Mouse (Mus musculus): ENCODE results near the gene Ucma. TPM values are rescaled to one million over a fixed set of nuclear protein-coding genes. Genes with fewer than 3 reads are reported as not detected.

The Ucma gene
- polyA plus RNA-seq, 1 experiment = 0.22 TPM

DNA sequence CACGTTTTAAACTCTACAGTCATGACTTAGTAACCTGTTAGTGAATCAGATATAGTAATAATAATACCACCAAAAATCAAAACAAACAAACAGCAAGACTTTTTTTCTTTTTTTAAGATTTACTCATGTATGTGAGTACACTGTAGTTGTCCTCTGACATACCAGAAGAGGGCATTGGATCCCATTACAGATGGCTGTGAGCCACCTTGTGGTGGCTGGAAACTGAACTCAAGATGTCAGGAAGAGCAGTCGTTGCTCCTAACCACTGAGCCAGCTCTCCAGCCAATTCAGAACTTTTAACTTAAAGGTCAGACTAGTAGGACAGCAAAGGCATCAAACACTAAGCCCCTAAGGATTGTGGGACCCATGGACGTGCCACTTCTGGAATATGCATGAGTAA lies 23.0 kb downstream of the Ucma start:
- TF ChIP-seq POLR2AphosphoS2 (IDR thresholded peaks at IDR 0.05; ENCODE audit: insufficient read length, low read depth) (no peak), E2F4 (IDR thresholded peaks at IDR 0.05; ENCODE audit: insufficient read depth) (no peak), CEBPB (IDR thresholded peaks at IDR 0.05; ENCODE audit: insufficient read depth, poor library complexity, severe bottlenecking) (no peak), TCF3 (IDR thresholded peaks at IDR 0.05; ENCODE audit: insufficient read length, low read depth) (no peak), MYOG (IDR thresholded peaks at IDR 0.05; ENCODE audit: control insufficient read depth in 1 of 3, insufficient read depth in 1 of 3, insufficient read length in 2 of 3, low read depth in 2 of 3) (no peak), POLR2A (IDR thresholded peaks at IDR 0.05; ENCODE audit: insufficient read length, low read depth) (no peak), USF1 (IDR thresholded peaks at IDR 0.05; ENCODE audit: low read depth) (no peak), TCF12 (IDR thresholded peaks at IDR 0.05; ENCODE audit: insufficient read depth, poor library complexity, severe bottlenecking) (no peak), REST (IDR thresholded peaks at IDR 0.05; ENCODE audit: insufficient read depth, insufficient read length) (no peak), MYOD1 (IDR thresholded peaks at IDR 0.05; ENCODE audit: control insufficient read depth in 1 of 3, insufficient read length in 2 of 3, low read depth in 2 of 3) (no peak), MAX (IDR thresholded peaks at IDR 0.05; ENCODE audit: low read depth) (no peak)
- Histone ChIP-seq H3K27me3 (ENCODE audit: control insufficient read depth, insufficient read depth, insufficient read length) (no peaks in the 10 kb centered on the region), H3ac (ENCODE audit: control insufficient read depth, insufficient read length) (no peak overlapping the region), H3K79me2 (ENCODE audit: control insufficient read depth, insufficient read depth) (no peaks in the 10 kb centered on the region), H3K4me2 (ENCODE audit: low read depth) (no peak overlapping the region), H3K4me3 (no peak overlapping the region), H3K36me3 (ENCODE audit: control insufficient read depth, insufficient read depth) (peaks cover 10% of the 10 kb centered on the region)

DNA sequence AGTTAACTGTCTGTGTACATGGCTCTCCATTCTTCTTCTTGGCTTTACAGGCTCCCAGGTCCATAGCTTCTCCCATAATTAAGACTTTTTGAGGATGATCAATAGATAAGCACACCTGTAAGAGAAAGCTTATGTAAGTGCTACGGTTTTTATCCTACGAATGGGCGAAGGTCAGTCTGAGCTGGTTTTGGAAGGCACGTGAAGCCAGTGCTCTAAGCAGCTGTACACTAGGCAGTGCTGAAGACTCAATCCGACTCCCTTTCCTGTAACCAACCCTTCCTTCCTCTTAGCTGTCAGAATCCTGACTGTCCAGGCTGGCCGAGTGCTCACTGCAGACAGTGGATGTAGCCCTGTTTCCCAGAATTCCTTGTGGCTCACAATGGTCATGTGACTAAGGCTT lies 25.3 kb downstream of the Ucma start:
- Histone ChIP-seq H3K4me3 (no peak overlapping the region), H3K4me2 (ENCODE audit: low read depth) (no peak overlapping the region), H3ac (ENCODE audit: control insufficient read depth, insufficient read length) (no peak overlapping the region), H3K36me3 (ENCODE audit: control insufficient read depth, insufficient read depth) (peaks cover 6% of the 10 kb centered on the region), H3K27me3 (ENCODE audit: control insufficient read depth, insufficient read depth, insufficient read length) (no peaks in the 10 kb centered on the region), H3K79me2 (ENCODE audit: control insufficient read depth, insufficient read depth) (no peaks in the 10 kb centered on the region)
- no peak for TF ChIP-seq USF1 (IDR thresholded peaks at IDR 0.05; ENCODE audit: low read depth)
- no peak for TF ChIP-seq POLR2A (IDR thresholded peaks at IDR 0.05; ENCODE audit: insufficient read length, low read depth)
- no peak for TF ChIP-seq MYOD1 (IDR thresholded peaks at IDR 0.05; ENCODE audit: control insufficient read depth in 1 of 3, insufficient read length in 2 of 3, low read depth in 2 of 3)
- no peak for TF ChIP-seq E2F4 (IDR thresholded peaks at IDR 0.05; ENCODE audit: insufficient read depth)
- TF ChIP-seq MAX (IDR thresholded peaks at IDR 0.05; ENCODE audit: low read depth) = no peak
- no peak for TF ChIP-seq TCF12 (IDR thresholded peaks at IDR 0.05; ENCODE audit: insufficient read depth, poor library complexity, severe bottlenecking)

GRCm38 (mm10) chr2:5007107-5007506 lies 31.2 kb downstream of the Ucma start:
- H3K4me3 ChIP-seq = no peak overlapping the region
- H3K79me2 ChIP-seq (ENCODE audit: control insufficient read depth, insufficient read depth) = peaks cover 6% of the 10 kb centered on the region
- H3ac ChIP-seq (ENCODE audit: control insufficient read depth, insufficient read length) = no peak overlapping the region
- no peak for TF ChIP-seq POLR2A (IDR thresholded peaks at IDR 0.05; ENCODE audit: insufficient read length, low read depth)
- no peak for TF ChIP-seq CEBPB (IDR thresholded peaks at IDR 0.05; ENCODE audit: insufficient read depth, poor library complexity, severe bottlenecking)
- no peak for TF ChIP-seq USF1 (IDR thresholded peaks at IDR 0.05; ENCODE audit: low read depth)
- TF ChIP-seq TCF12 (IDR thresholded peaks at IDR 0.05; ENCODE audit: insufficient read depth, poor library complexity, severe bottlenecking) = no peak
- no peak for TF ChIP-seq MYOD1 (IDR thresholded peaks at IDR 0.05; ENCODE audit: control insufficient read depth in 1 of 3, insufficient read length in 2 of 3, low read depth in 2 of 3)
- TF ChIP-seq POLR2AphosphoS2 (IDR thresholded peaks at IDR 0.05; ENCODE audit: insufficient read length, low read depth) = no peak
- no peak for TF ChIP-seq E2F4 (IDR thresholded peaks at IDR 0.05; ENCODE audit: insufficient read depth)
- TF ChIP-seq MYOG (IDR thresholded peaks at IDR 0.05; ENCODE audit: control insufficient read depth in 1 of 3, insufficient read depth in 1 of 3, insufficient read length in 2 of 3, low read depth in 2 of 3) = no peak
- TF ChIP-seq SRF (IDR thresholded peaks at IDR 0.05; ENCODE audit: control insufficient read depth, insufficient read length, low read depth) = no peak
- no peak for TF ChIP-seq TCF3 (IDR thresholded peaks at IDR 0.05; ENCODE audit: insufficient read length, low read depth)
- no peak for TF ChIP-seq MAX (IDR thresholded peaks at IDR 0.05; ENCODE audit: low read depth)
- TF ChIP-seq REST (IDR thresholded peaks at IDR 0.05; ENCODE audit: insufficient read depth, insufficient read length) = no peak
- no peaks in the 10 kb centered on the region for H3K27me3 ChIP-seq (ENCODE audit: control insufficient read depth, insufficient read depth, insufficient read length)
- no peak overlapping the region for H3K4me2 ChIP-seq (ENCODE audit: low read depth)
- no peaks in the 10 kb centered on the region for H3K36me3 ChIP-seq (ENCODE audit: control insufficient read depth, insufficient read depth)

DNA sequence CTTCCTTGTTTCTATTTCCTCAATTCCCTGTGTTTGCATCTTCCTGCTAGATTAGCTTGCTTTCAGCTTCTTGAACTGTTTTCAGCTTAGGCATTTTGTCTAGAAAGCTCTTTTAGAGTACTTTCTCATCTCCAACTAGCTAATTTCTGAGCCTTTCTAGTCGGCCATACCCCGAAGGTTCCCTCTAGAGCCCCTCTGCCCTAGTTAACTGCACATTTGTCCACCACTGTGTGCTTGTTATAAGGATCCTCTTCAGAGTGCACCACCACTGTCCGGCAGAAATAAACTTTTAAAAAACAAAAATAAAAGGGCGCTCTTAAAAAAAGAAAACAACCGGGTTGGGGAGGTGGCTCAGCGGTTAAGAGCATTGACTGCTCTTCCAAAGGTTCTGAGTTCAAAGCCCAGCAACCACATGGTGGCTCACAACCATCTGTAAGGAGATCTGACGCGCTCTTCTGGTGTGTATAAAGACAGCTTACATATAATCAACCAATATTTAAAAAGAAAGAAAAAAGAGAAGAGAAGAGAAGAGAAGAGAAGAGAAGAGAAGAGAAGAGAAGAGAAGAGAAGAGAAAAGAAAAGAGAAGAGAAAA lies 36.1 kb downstream of the Ucma start:
- peak overlapping the region; percentile 35 for H3K4me3 ChIP-seq
- no peak overlapping the region for H3ac ChIP-seq (ENCODE audit: control insufficient read depth, insufficient read length)
- TF ChIP-seq MYOD1 (IDR thresholded peaks at IDR 0.05; ENCODE audit: control insufficient read depth in 1 of 3, insufficient read length in 2 of 3, low read depth in 2 of 3) (no peak), POLR2AphosphoS2 (IDR thresholded peaks at IDR 0.05; ENCODE audit: insufficient read length, low read depth) (no peak), TCF12 (IDR thresholded peaks at IDR 0.05; ENCODE audit: insufficient read depth, poor library complexity, severe bottlenecking) (no peak), USF1 (IDR thresholded peaks at IDR 0.05; ENCODE audit: low read depth) (no peak), CEBPB (IDR thresholded peaks at IDR 0.05; ENCODE audit: insufficient read depth, poor library complexity, severe bottlenecking) (no peak), MYOG (IDR thresholded peaks at IDR 0.05; ENCODE audit: control insufficient read depth in 1 of 3, insufficient read depth in 1 of 3, insufficient read length in 2 of 3, low read depth in 2 of 3) (no peak), TCF3 (IDR thresholded peaks at IDR 0.05; ENCODE audit: insufficient read length, low read depth) (no peak), REST (IDR thresholded peaks at IDR 0.05; ENCODE audit: insufficient read depth, insufficient read length) (no peak), MAX (IDR thresholded peaks at IDR 0.05; ENCODE audit: low read depth) (no peak), SRF (IDR thresholded peaks at IDR 0.05; ENCODE audit: control insufficient read depth, insufficient read length, low read depth) (no peak), POLR2A (IDR thresholded peaks at IDR 0.05; ENCODE audit: insufficient read length, low read depth) (no peak), E2F4 (IDR thresholded peaks at IDR 0.05; ENCODE audit: insufficient read depth) (no peak)
- H3K79me2 ChIP-seq (ENCODE audit: control insufficient read depth, insufficient read depth) = peaks cover 6% of the 10 kb centered on the region
- no peaks in the 10 kb centered on the region for H3K27me3 ChIP-seq (ENCODE audit: control insufficient read depth, insufficient read depth, insufficient read length)
- no peaks in the 10 kb centered on the region for H3K36me3 ChIP-seq (ENCODE audit: control insufficient read depth, insufficient read depth)
- peak overlapping the region; percentile 65 for H3K4me2 ChIP-seq (ENCODE audit: low read depth)

Data from myocyte (in vitro differentiated cells).